In the genomic region with DNA sequence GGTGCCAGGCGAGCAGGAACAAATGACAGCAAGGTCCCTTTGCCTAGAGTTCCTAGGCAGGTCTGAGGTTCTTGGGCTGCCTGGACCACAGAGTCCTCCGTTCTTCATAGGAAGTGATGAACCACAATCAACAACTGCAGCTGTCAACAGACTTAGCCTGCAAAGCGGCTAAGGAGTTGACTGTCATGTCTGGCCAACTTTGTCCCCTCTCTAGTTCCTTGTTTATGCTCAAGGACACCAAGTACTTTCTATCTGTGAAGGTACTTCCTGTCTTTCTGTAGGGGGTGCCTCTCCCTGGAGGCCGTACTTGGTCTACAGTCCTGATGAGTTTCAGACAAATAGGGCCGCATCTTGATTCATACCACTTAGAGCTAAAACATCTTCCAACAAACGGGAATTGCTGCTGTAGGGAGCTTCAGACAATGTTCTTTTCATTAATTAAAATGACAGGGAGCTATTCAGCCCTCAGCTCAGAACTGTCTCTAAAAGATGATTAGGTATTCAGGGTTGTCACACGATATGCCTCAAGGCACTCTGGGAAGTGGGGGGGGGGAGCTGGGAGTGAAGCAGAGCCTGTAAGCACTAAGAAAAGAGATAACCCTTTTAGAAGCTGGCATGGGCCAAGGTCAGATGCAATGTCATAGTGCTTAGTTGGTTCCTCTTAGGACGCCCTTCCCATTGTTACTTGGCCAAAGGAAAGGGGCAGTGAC, we compare ENCODE assay signal across 9 mouse cellular contexts.
A peak's percentile ranks its signal among the peaks of the same experiment; 100 is the strongest.
DNase-seq lines count a peak whose midpoint lies in the region; ATAC-seq lines count a peak whose summit lies in the region.
"Had no signal": no experiment of that assay in that cellular context is flagged by ENCODE, and none has a peak within 500 bp of the region (broad histone marks: within the 10 kb centered on the region; RNA-seq: fewer than 3 reads in every experiment).

No protein-coding gene starts in this region.

- ATAC-seq in CD4-positive, CD25-positive, alpha-beta regulatory T cell, adult 4 months, result no peak

- peak; percentile 14 for DNase-seq in CD4-positive, CD25-positive, alpha-beta regulatory T cell, adult 2 months (ENCODE audit: low read depth, low spot score)
- DNase-seq in lung, postnatal 25 days (ENCODE audit: low spot score), result peak; percentile 52
- no peak for DNase-seq in lung, adult 18-20 months
- peak; percentile 55 for DNase-seq in Muller cell, postnatal 12 days (ENCODE audit: inconsistent ontology term)
- peak; percentile 41 for DNase-seq in naive thymus-derived CD4-positive, alpha-beta T cell, adult 2 months (ENCODE audit: low read depth)
- DNase-seq in kidney, adult 11 months, result no peak
- no peak for DNase-seq in cerebellum, adult 11-12 months
- DNase-seq: liver had no signal

Comparison
In these comparisons a context has a peak if more than half of its experiments do, and no peak if none do; other contexts are left out.
1. DNase-seq: peak in CD4-positive, CD25-positive, alpha-beta regulatory T cell, adult 2 months (single experiment), lung, postnatal 25 days (single experiment), Muller cell, postnatal 12 days (single experiment) and naive thymus-derived CD4-positive, alpha-beta T cell, adult 2 months (single experiment); none in lung, adult 18-20 months (0 of 2), kidney, adult 11 months (single experiment) and cerebellum, adult 11-12 months (single experiment).